Mouse (Mus musculus): ENCODE measurements around the gene Gm16442.
"Not testable (repeated sequence)": the region's sequence is repeated elsewhere in the genome, so short reads cannot be mapped to it uniquely, and the experiment has no call there.

GRCm38 (mm10) chr7:20122479-20122878 lies at the start of gene Gm16442:
- not testable (repeated sequence) for TF ChIP-seq CTCF, EP300 (IDR thresholded peaks at IDR 0.05; ENCODE audit: low read depth)

Data from liver, postnatal 0 days (tissue).